Mouse (Mus musculus): Measurements from ENCODE around the gene Acsm2. TPM values are rescaled to one million over a fixed set of nuclear protein-coding genes. Genes with fewer than 3 reads are reported as not detected.
"Not testable (repeated sequence)": the region's sequence is repeated elsewhere in the genome, so short reads cannot be mapped to it uniquely, and the experiment has no call there.

The Acsm2 gene
- polyA plus RNA-seq, 1 experiment from 2014 or later, result not detected

DNA sequence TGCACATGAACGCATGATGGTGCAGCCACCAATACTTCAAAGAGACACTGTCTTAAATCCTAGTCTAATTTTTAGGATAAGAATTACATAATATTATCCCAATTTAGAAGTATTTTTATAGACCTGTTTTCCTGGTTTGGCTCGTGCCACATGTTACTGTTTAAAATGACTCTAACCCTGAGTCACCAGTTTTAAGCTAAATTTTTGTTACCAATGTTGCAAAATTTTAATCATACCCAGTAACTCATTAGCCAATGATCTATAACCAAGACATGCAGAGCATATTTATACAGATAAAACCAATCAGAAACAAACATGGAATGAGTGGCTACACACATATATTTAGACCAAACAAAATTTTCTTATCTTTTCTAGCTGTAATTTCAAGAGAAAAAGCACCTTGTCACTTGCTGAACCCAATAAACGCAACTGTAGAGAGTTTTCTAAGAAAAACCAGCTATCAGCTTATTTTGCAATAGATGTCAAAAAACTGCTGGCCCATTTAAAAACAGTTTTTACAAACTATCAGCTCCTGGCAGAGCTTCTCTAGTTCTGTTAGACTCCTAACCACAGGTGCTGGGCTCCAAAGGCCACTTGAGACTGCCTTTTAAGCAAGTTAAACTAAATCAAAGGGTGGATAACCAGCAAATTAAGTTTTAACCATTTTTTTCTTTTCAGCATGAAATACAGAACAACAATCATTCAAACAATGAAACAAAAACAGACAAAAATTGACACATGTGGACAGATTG, 3.5 kb upstream of the Acsm2 start:
- 80% methylated on average over 3 of the region's 3 CpGs for WGBS
- ATAC-seq (ENCODE audit: low read depth), result no peak
- no peak overlapping the region for H3K4me3 ChIP-seq (ENCODE audit: low read length)
- no peak overlapping the region for H3K9ac ChIP-seq (ENCODE audit: low read length)
- H3K27ac ChIP-seq (ENCODE audit: low read length), result no peak overlapping the region
- no peaks in the 10 kb centered on the region for H3K4me1 ChIP-seq (replicated peaks; ENCODE audit: control insufficient read depth, insufficient read depth, low read length)
- H3K27me3 ChIP-seq (ENCODE audit: control insufficient read depth, insufficient read depth, low read depth, low read length), result no peaks in the 10 kb centered on the region
- no peak overlapping the region for H3K4me2 ChIP-seq (ENCODE audit: low read depth, low read length)
- no peaks in the 10 kb centered on the region for H3K36me3 ChIP-seq (ENCODE audit: control insufficient read depth, insufficient read depth, low read length)
- H3K9me3 ChIP-seq (ENCODE audit: control insufficient read depth, low read length), result no peaks in the 10 kb centered on the region

DNA sequence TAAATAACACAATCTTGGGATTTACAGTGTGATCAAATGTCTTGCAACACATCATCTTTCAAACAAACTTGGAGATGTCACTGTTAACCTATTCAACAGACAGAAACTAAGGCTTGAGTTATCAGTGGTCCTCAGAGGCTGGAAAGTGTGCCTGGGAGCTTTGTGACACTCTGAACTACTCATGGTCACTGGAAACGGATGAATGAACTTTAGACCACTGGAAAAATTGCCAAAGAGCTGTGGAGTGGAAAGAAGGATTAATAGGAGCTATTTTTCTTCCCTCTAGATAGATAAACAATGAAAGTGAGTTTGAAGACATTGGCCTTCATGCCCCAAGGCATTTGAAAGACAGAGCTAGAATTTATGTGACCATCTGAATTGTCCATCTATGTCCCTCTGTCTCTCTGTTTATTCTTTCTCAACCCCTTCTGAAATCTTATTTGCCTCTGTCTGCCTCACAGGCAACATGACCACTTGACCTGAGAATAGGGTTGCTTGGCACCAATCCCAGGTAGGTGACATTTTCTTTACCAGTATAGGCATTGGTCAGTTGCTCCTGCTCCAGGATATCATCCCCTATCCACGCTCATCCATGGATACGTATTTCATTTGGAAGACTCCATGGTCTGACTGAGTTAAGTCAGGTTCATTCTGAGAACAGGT, 5.8 kb downstream of the Acsm2 start:
- no peak for ATAC-seq (ENCODE audit: low read depth)

DNA sequence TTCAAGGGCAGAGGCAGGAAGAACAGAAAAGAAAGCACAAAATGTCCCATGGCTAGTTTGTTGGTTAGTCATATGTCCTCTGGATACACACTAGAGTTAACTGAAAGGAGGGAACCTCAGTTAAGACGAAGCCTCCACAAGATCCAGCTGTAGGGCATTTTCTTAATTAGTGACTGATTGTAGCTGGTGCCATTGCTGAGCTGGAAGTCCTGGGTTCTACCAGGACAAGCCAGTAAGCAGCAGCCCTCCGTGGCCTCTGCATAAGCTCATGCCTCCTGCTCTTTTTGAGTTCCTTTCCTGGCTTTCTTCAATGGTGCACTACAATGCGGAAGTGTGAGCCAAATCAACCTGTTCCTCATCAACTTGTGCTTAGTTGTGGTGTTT, 6.3 kb downstream of the Acsm2 start:
- WGBS, result 76% methylated on average over 3 of the region's 3 CpGs
- H3K9me3 ChIP-seq (ENCODE audit: control insufficient read depth, low read length), result no peaks in the 10 kb centered on the region
- H3K4me2 ChIP-seq (ENCODE audit: low read depth, low read length), result no peak overlapping the region
- H3K36me3 ChIP-seq (ENCODE audit: control insufficient read depth, insufficient read depth, low read length), result no peaks in the 10 kb centered on the region
- no peak overlapping the region for H3K27ac ChIP-seq (ENCODE audit: low read length)
- no peaks in the 10 kb centered on the region for H3K27me3 ChIP-seq (ENCODE audit: control insufficient read depth, insufficient read depth, low read depth, low read length)
- H3K4me1 ChIP-seq (replicated peaks; ENCODE audit: control insufficient read depth, insufficient read depth, low read length), result no peaks in the 10 kb centered on the region
- H3K9ac ChIP-seq (ENCODE audit: low read length), result no peak overlapping the region
- no peak for ATAC-seq (ENCODE audit: low read depth)
- no peak overlapping the region for H3K4me3 ChIP-seq (ENCODE audit: low read length)

More for the DNA sequence above, 5.8 kb downstream of the Acsm2 start:
- no peaks in the 10 kb centered on the region for H3K27me3 ChIP-seq (ENCODE audit: control insufficient read depth, insufficient read depth, low read depth, low read length)
- H3K27ac ChIP-seq (ENCODE audit: low read length), result no peak overlapping the region
- H3K36me3 ChIP-seq (ENCODE audit: control insufficient read depth, insufficient read depth, low read length), result no peaks in the 10 kb centered on the region
- H3K9me3 ChIP-seq (ENCODE audit: control insufficient read depth, low read length), result no peaks in the 10 kb centered on the region
- no peak overlapping the region for H3K4me2 ChIP-seq (ENCODE audit: low read depth, low read length)
- H3K9ac ChIP-seq (ENCODE audit: low read length), result no peak overlapping the region
- no peak overlapping the region for H3K4me3 ChIP-seq (ENCODE audit: low read length)
- no peaks in the 10 kb centered on the region for H3K4me1 ChIP-seq (replicated peaks; ENCODE audit: control insufficient read depth, insufficient read depth, low read length)
- WGBS, result 70% methylated on average over 3 of the region's 3 CpGs

DNA sequence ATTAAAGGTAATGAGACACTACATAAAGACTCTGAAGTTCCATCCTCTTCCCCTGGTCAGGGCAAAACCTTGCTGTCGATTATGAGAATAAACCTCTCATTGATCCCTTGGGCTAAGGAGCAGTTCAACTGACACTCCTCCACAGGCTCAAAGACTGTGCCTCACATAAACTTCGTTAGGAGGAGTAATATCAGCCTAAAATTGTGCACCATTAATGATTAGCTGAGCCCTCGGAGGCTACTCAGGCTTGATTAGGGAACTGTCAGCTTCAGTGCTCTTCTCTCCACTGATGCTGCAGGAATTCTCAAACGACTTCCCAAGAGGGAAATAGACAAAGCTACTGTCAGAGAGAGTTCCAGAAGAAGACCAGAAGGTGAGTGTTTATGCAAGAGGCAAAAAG, 7.3 kb downstream of the Acsm2 start:
- no peaks in the 10 kb centered on the region for H3K4me1 ChIP-seq (replicated peaks; ENCODE audit: control insufficient read depth, insufficient read depth, low read length)
- no peak overlapping the region for H3K4me3 ChIP-seq (ENCODE audit: low read length)
- no peak overlapping the region for H3K27ac ChIP-seq (ENCODE audit: low read length)
- H3K36me3 ChIP-seq (ENCODE audit: control insufficient read depth, insufficient read depth, low read length), result no peaks in the 10 kb centered on the region
- no peak overlapping the region for H3K4me2 ChIP-seq (ENCODE audit: low read depth, low read length)
- no peaks in the 10 kb centered on the region for H3K9me3 ChIP-seq (ENCODE audit: control insufficient read depth, low read length)
- no peak overlapping the region for H3K9ac ChIP-seq (ENCODE audit: low read length)
- no peak for ATAC-seq (ENCODE audit: low read depth)
- H3K27me3 ChIP-seq (ENCODE audit: control insufficient read depth, insufficient read depth, low read depth, low read length), result no peaks in the 10 kb centered on the region
- 49% methylated on average over 4 of the region's 4 CpGs for WGBS

DNA sequence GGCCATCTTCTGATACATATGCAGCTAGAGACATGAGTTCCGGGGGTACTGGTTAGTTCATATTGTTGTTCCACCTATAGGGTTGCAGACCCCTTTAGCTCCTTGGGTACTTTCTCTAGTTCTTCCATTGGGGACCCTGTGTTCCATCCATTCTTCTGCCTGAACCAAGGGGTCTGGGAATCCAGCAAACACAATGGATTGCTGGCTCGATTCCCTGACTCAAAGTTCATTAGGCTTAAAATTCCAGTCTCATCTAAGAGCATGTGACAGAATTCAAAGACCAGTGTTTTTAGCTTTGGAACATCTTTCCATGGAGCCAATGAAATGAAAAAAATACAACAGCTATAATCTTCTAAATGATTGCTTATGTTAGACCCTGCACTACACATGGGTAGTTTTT, 8.3 kb downstream of the Acsm2 start:
- H3K9me3 ChIP-seq (ENCODE audit: control insufficient read depth, low read length); H3K27ac ChIP-seq (ENCODE audit: low read length); H3K9ac ChIP-seq (ENCODE audit: low read length); H3K4me3 ChIP-seq (ENCODE audit: low read length); H3K27me3 ChIP-seq (ENCODE audit: control insufficient read depth, insufficient read depth, low read depth, low read length); H3K4me2 ChIP-seq (ENCODE audit: low read depth, low read length); ATAC-seq (ENCODE audit: low read depth); H3K4me1 ChIP-seq (replicated peaks; ENCODE audit: control insufficient read depth, insufficient read depth, low read length); H3K36me3 ChIP-seq (ENCODE audit: control insufficient read depth, insufficient read depth, low read length): not testable (repeated sequence)
- WGBS, result 75% methylated on average over 2 of the region's 2 CpGs

DNA sequence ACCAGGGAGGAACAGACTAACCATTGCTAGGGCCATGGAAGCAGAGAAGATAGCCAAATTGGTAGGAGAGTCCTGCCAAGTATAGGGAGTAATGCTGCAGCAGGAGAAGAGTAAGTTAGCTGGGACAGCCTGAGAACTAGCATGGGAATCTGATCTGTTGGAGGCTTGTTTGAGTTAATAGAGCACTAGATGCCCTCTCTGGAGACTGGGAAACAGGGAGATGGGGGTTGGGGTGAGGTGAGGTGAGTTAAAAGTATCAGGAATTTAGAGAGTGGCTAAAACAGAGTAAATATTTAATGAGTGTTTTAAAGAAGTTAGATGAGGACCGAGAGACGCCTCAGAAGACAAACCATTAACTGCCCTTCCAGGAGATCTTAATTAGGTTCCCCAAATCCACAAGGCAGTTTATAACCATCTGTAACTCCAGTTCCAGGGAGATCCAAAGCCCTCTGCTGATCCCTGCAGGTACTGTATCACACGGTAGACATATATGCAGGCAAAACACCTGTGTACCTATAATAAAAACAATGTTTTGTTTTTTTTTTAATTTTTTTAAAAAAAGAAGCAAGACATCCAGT, 40.5 kb downstream of the Acsm2 start:
- 0 out of 2 replicates have a peak, but pooled peaks cover 2% of the 10 kb centered on the region for H3K4me1 ChIP-seq (replicated peaks; ENCODE audit: control insufficient read depth, insufficient read depth, low read length)
- H3K27ac ChIP-seq (ENCODE audit: low read length), result no peak overlapping the region
- H3K27me3 ChIP-seq (ENCODE audit: control insufficient read depth, insufficient read depth, low read depth, low read length), result no peaks in the 10 kb centered on the region
- H3K9ac ChIP-seq (ENCODE audit: low read length), result no peak overlapping the region
- 54% methylated on average over 3 of the region's 3 CpGs for WGBS
- H3K9me3 ChIP-seq (ENCODE audit: control insufficient read depth, low read length), result no peaks in the 10 kb centered on the region
- no peaks in the 10 kb centered on the region for H3K36me3 ChIP-seq (ENCODE audit: control insufficient read depth, insufficient read depth, low read length)
- no peak for ATAC-seq (ENCODE audit: low read depth)
- no peak overlapping the region for H3K4me2 ChIP-seq (ENCODE audit: low read depth, low read length)
- H3K4me3 ChIP-seq (ENCODE audit: low read length), result no peak overlapping the region

DNA sequence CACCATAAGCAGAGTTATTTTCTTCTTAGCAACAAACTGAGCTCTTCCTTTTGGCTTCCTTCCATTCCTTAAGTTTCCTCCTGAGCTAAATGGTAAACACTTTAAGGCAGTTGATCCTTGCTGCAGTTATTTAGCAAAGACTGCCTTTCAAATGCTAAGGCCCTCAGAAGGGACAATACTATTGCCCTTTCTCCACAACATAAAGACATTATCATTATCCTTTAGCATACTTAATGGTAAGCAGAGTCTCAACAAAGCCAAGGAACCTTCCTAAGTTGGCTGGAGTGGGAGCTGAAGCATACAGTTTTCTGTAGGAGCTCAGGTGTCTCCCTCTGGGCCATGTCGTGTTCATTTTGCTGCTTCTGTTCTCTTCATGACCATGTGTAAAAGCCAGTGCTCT, 41.2 kb downstream of the Acsm2 start:
- no peak overlapping the region for H3K9ac ChIP-seq (ENCODE audit: low read length)
- WGBS, result 22% methylated on average over 1 of the region's 1 CpGs
- H3K4me3 ChIP-seq (ENCODE audit: low read length), result no peak overlapping the region
- no peaks in the 10 kb centered on the region for H3K9me3 ChIP-seq (ENCODE audit: control insufficient read depth, low read length)
- H3K27me3 ChIP-seq (ENCODE audit: control insufficient read depth, insufficient read depth, low read depth, low read length), result no peaks in the 10 kb centered on the region
- no peaks in the 10 kb centered on the region for H3K36me3 ChIP-seq (ENCODE audit: control insufficient read depth, insufficient read depth, low read length)
- no peak overlapping the region for H3K4me2 ChIP-seq (ENCODE audit: low read depth, low read length)
- 0 out of 2 replicates have a peak, but pooled peaks cover 2% of the 10 kb centered on the region for H3K4me1 ChIP-seq (replicated peaks; ENCODE audit: control insufficient read depth, insufficient read depth, low read length)
- no peak for ATAC-seq (ENCODE audit: low read depth)
- no peak overlapping the region for H3K27ac ChIP-seq (ENCODE audit: low read length)

DNA sequence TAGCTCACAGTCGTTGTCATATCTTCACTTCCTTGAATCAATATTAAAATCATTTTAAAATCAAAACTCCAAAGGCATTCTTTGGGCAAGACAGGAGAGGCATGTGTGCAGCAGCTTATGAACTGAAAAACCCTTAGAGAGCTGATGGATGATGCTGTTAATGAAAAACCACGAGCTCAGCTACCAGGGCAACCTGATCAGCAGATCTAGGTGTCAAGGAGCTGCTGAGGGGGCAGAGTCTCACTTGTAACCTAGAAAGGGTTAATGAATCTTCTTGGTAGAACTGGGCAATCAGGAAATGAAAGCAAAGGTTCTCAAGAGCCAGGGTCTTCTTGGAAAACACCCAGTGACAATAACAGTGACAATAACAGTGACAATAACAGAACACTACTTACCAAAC, 42.4 kb downstream of the Acsm2 start:
- H3K36me3 ChIP-seq (ENCODE audit: control insufficient read depth, insufficient read depth, low read length), result no peaks in the 10 kb centered on the region
- no peak overlapping the region for H3K9ac ChIP-seq (ENCODE audit: low read length)

DNA sequence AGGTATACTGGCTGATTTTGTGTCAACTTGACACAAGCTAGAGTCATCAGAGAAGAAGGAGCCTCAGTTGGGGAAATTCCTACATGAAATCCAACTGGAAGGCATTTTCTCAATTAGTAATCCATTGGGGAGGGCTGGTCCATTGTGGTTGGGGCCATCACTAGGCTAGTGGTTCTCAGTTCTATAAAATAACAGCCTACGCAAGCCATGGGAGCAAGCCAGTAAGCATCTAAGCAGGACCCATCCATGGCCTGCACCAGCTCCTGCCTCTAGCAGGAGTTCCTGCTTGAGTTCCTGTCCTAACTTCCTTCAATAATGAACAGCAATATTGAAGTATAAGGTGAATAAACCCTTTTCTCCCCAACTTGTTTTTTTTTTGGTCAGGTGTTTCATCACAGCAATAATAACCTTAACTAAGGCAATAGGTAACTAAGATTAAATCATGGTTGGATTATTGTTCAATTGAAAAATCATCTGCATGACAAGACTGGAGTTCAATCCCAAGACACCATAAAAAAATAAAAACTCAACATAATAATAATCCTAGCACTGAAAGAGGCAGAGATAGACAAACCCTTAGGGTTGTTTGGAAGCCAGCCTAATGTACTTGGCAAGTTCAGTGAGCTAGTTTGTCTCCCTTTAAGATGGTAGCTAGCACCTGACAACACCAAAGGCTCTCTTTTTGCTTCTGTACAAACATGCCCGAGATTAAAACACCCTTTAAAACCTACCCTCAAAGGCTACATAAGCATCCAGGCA, 47.2 kb downstream of the Acsm2 start:
- ATAC-seq (ENCODE audit: low read depth), result no peak
- no peak overlapping the region for H3K4me3 ChIP-seq (ENCODE audit: low read length)
- no peak overlapping the region for H3K4me2 ChIP-seq (ENCODE audit: low read depth, low read length)
- H3K27ac ChIP-seq (ENCODE audit: low read length), result no peak overlapping the region
- H3K9me3 ChIP-seq (ENCODE audit: control insufficient read depth, low read length), result no peaks in the 10 kb centered on the region
- no peak overlapping the region for H3K9ac ChIP-seq (ENCODE audit: low read length)
- no peaks in the 10 kb centered on the region for H3K4me1 ChIP-seq (replicated peaks; ENCODE audit: control insufficient read depth, insufficient read depth, low read length)
- 74% methylated on average over 2 of the region's 2 CpGs for WGBS
- no peaks in the 10 kb centered on the region for H3K36me3 ChIP-seq (ENCODE audit: control insufficient read depth, insufficient read depth, low read length)
- H3K27me3 ChIP-seq (ENCODE audit: control insufficient read depth, insufficient read depth, low read depth, low read length), result no peaks in the 10 kb centered on the region

More for the DNA sequence above, 42.4 kb downstream of the Acsm2 start:
- H3K27ac ChIP-seq (ENCODE audit: low read length), result no peak overlapping the region
- H3K27me3 ChIP-seq (ENCODE audit: control insufficient read depth, insufficient read depth, low read depth, low read length), result no peaks in the 10 kb centered on the region
- H3K4me1 ChIP-seq (replicated peaks; ENCODE audit: control insufficient read depth, insufficient read depth, low read length), result 0 out of 2 replicates have a peak, but pooled peaks cover 2% of the 10 kb centered on the region
- no peak overlapping the region for H3K4me2 ChIP-seq (ENCODE audit: low read depth, low read length)
- H3K4me3 ChIP-seq (ENCODE audit: low read length), result no peak overlapping the region
- 40% methylated on average over 2 of the region's 2 CpGs for WGBS
- no peaks in the 10 kb centered on the region for H3K9me3 ChIP-seq (ENCODE audit: control insufficient read depth, low read length)
- no peak for ATAC-seq (ENCODE audit: low read depth)

Measured in lung, embryonic 16.5 days (tissue).